Mouse (Mus musculus) limb, embryonic 13.5 days (tissue): Measurements from ENCODE around the gene Matn1. TPM values are rescaled to one million over a fixed set of nuclear protein-coding genes. Genes with fewer than 3 reads are reported as not detected.

Experiments used
- ATAC-seq: fragments of 200-750 bp; cut with Nextera tagmentation; 2 replicates; pipeline ENCODE4 v1.8.0; 2017; ENCODE audit warnings: low read depth, moderate number of reproducible peaks, moderate TSS enrichment; ENCODE audit not compliant: low FRiP score
- H3K27ac ChIP-seq: fragments of 300-500 bp; sonication (generic); 2 replicates; pipeline ENCODE4 v1.5.1; 2015; ENCODE audit warnings: inconsistent platforms, mild to moderate bottlenecking, moderate library complexity
- H3K27me3 ChIP-seq: fragments of 300-500 bp; sonication (generic); 2 replicates; pipeline ENCODE4 v1.6.1; 2015; ENCODE audit warnings: mild to moderate bottlenecking, inconsistent platforms
- H3K36me3 ChIP-seq: fragments of 300-500 bp; sonication (generic); 2 replicates; pipeline ENCODE4 v1.6.1; 2015; ENCODE audit warnings: inconsistent platforms, mild to moderate bottlenecking, moderate library complexity
- H3K4me1 ChIP-seq: fragments of 300-500 bp; sonication (generic); 2 replicates; pipeline ENCODE4 v1.6.1; 2015; ENCODE audit warnings: inconsistent platforms
- H3K4me2 ChIP-seq: fragments of 300-500 bp; sonication (generic); replicated peaks from 2 replicates; pipeline ENCODE4 v1.6.1; 2015; ENCODE audit warnings: inconsistent platforms, mild to moderate bottlenecking, moderate library complexity
- H3K4me3 ChIP-seq: fragments of 300-500 bp; sonication (generic); 2 replicates; pipeline ENCODE4 v1.5.1; 2015; ENCODE audit warnings: moderate library complexity, mild to moderate bottlenecking, inconsistent platforms
- H3K9ac ChIP-seq: fragments of 300-500 bp; sonication (generic); 2 replicates; pipeline ENCODE4 v1.6.1; 2015; ENCODE audit warnings: mild to moderate bottlenecking, inconsistent platforms
- H3K9me3 ChIP-seq: fragments of 300-500 bp; sonication (generic); 2 replicates; pipeline ENCODE4 v1.6.1; 2016; ENCODE audit warnings: inconsistent platforms
- WGBS: fragments of 180-500 bp; shearing (Covaris S2); methylation state at CpG from one replicate; pipeline ENCODE4 v1.1.7; 2015; 5-methylcytosine and 5-hydroxymethylcytosine counted together
- polyA plus RNA-seq: library from polyadenylated mRNA; unstranded; fragments of >200 nt; fragmentation: Nextera tagmentation; extraction: Ambion mirVana; gene quantifications from 2 replicates; pipeline ENCODE4 v1.2.1, GENCODE M21; 2015

Gene Matn1
- 109 and 119 TPM in 2 replicates for polyA plus RNA-seq

GRCm38 (mm10) chr4:130944112-130944511, at the start of gene Matn1:
Gene Matn1 (plus strand): TSS chr4:130944385.
- Histone ChIP-seq H3K27ac (peak within 1 kb of the TSS; percentile 55; the same call in 1 of the 2 replicates), H3K4me1 (peaks cover 32% of the 10 kb centered on the region), H3K27me3 (no peaks in the 10 kb centered on the region), H3K9ac (peak within 1 kb of the TSS; percentile 40), H3K4me2 (peak within 1 kb of the TSS; percentile 46), H3K9me3 (no peaks in the 10 kb centered on the region), H3K36me3 (no peaks in the 10 kb centered on the region), H3K4me3 (peak within 1 kb of the TSS; percentile 23)
- 45% methylated on average over 6 of the region's 6 CpGs for WGBS
- ATAC-seq: peak; percentile 55; the same call in 1 of the 2 replicates

- Histone ChIP-seq H3K9ac (no peak overlapping the region), H3K4me2 (no peak overlapping the region), H3K4me3 (no peak overlapping the region), H3K27me3 (no peaks in the 10 kb centered on the region), H3K9me3 (no peaks in the 10 kb centered on the region), H3K36me3 (no peaks in the 10 kb centered on the region), H3K4me1 (peaks cover 18% of the 10 kb centered on the region), H3K27ac (no peak overlapping the region)
- 87% methylated on average over 6 of the region's 6 CpGs for WGBS
- no peak for ATAC-seq
Observed at GRCm38 (mm10) chr4:130895701-130896100, 48.5 kb upstream of the Matn1 start.

- H3K27me3 ChIP-seq: no peaks in the 10 kb centered on the region
- no peak overlapping the region for H3K9ac ChIP-seq
- H3K4me3 ChIP-seq: no peak overlapping the region
- H3K4me2 ChIP-seq: no peak overlapping the region
- no peak overlapping the region for H3K27ac ChIP-seq
- no peaks in the 10 kb centered on the region for H3K9me3 ChIP-seq
- no peak for ATAC-seq
- no peaks in the 10 kb centered on the region for H3K36me3 ChIP-seq
- H3K4me1 ChIP-seq: peaks cover 24% of the 10 kb centered on the region
- WGBS: 68% methylated on average over 2 of the region's 2 CpGs
Observed at GRCm38 (mm10) chr4:130896372-130896771, 47.8 kb upstream of the Matn1 start.

- no peak overlapping the region for H3K9ac ChIP-seq
- H3K4me2 ChIP-seq: no peak overlapping the region
- WGBS: 68% methylated on average over 2 of the region's 3 CpGs
- H3K9me3 ChIP-seq: no peaks in the 10 kb centered on the region
- H3K4me1 ChIP-seq: peaks cover 33% of the 10 kb centered on the region
- no peak overlapping the region for H3K27ac ChIP-seq
- no peaks in the 10 kb centered on the region for H3K36me3 ChIP-seq
- no peaks in the 10 kb centered on the region for H3K27me3 ChIP-seq
- no peak overlapping the region for H3K4me3 ChIP-seq
- no peak for ATAC-seq
Observed at GRCm38 (mm10) chr4:130899383-130899781, 44.8 kb upstream of the Matn1 start.

GRCm38 (mm10) chr4:130899782-130900427, 44.3 kb upstream of the Matn1 start:
- H3K9ac ChIP-seq: no peak overlapping the region
- peaks cover 38% of the 10 kb centered on the region for H3K4me1 ChIP-seq
- no peak overlapping the region for H3K4me3 ChIP-seq
- H3K27ac ChIP-seq: no peak overlapping the region
- ATAC-seq: no peak
- H3K27me3 ChIP-seq: no peaks in the 10 kb centered on the region
- 69% methylated on average over 6 of the region's 6 CpGs for WGBS
- H3K9me3 ChIP-seq: no peaks in the 10 kb centered on the region
- no peaks in the 10 kb centered on the region for H3K36me3 ChIP-seq
- H3K4me2 ChIP-seq: no peak overlapping the region

GRCm38 (mm10) chr4:130900746-130901145, 43.4 kb upstream of the Matn1 start:
- no peak for ATAC-seq
- Histone ChIP-seq H3K36me3 (no peaks in the 10 kb centered on the region), H3K4me3 (no peak overlapping the region), H3K4me1 (peaks cover 47% of the 10 kb centered on the region), H3K27me3 (no peaks in the 10 kb centered on the region), H3K27ac (peak overlapping the region; percentile 33; the same call in 1 of the 2 replicates), H3K9ac (no peak overlapping the region), H3K4me2 (no peak overlapping the region), H3K9me3 (no peaks in the 10 kb centered on the region)
- WGBS: 20% methylated on average over 7 of the region's 7 CpGs

- Histone ChIP-seq H3K4me1 (peaks cover 62% of the 10 kb centered on the region), H3K4me3 (no peak overlapping the region), H3K27me3 (no peaks in the 10 kb centered on the region), H3K4me2 (no peak overlapping the region), H3K9me3 (no peaks in the 10 kb centered on the region), H3K9ac (no peak overlapping the region), H3K27ac (no peak overlapping the region), H3K36me3 (no peaks in the 10 kb centered on the region)
- 55% methylated on average over 8 of the region's 8 CpGs for WGBS
- ATAC-seq: no peak
Observed at GRCm38 (mm10) chr4:130902289-130902781, 41.9 kb upstream of the Matn1 start.

GRCm38 (mm10) chr4:130905025-130905424, 39.2 kb upstream of the Matn1 start:
- H3K27ac ChIP-seq: no peak overlapping the region
- ATAC-seq: no peak
- H3K36me3 ChIP-seq: no peaks in the 10 kb centered on the region
- H3K27me3 ChIP-seq: no peaks in the 10 kb centered on the region
- WGBS: 75% methylated on average over 7 of the region's 7 CpGs
- no peak overlapping the region for H3K4me3 ChIP-seq
- peaks cover 64% of the 10 kb centered on the region for H3K4me1 ChIP-seq
- no peaks in the 10 kb centered on the region for H3K9me3 ChIP-seq
- no peak overlapping the region for H3K9ac ChIP-seq
- H3K4me2 ChIP-seq: no peak overlapping the region

GRCm38 (mm10) chr4:130905882-130906281, 38.3 kb upstream of the Matn1 start:
- 51% methylated on average over 6 of the region's 6 CpGs for WGBS
- Histone ChIP-seq H3K4me3 (no peak overlapping the region), H3K4me2 (no peak overlapping the region), H3K27me3 (no peaks in the 10 kb centered on the region), H3K9me3 (no peaks in the 10 kb centered on the region), H3K4me1 (peaks cover 61% of the 10 kb centered on the region), H3K36me3 (no peaks in the 10 kb centered on the region), H3K27ac (peak overlapping the region; percentile 83), H3K9ac (no peak overlapping the region)
- ATAC-seq: no peak

- Histone ChIP-seq H3K4me2 (no peak overlapping the region), H3K27ac (peak overlapping the region; percentile 83), H3K4me3 (no peak overlapping the region), H3K36me3 (no peaks in the 10 kb centered on the region), H3K4me1 (peaks cover 57% of the 10 kb centered on the region), H3K9ac (no peak overlapping the region), H3K27me3 (no peaks in the 10 kb centered on the region), H3K9me3 (no peaks in the 10 kb centered on the region)
- peak; percentile 58; the same call in 1 of the 2 replicates for ATAC-seq
- 16% methylated on average over 8 of the region's 8 CpGs for WGBS
Observed at GRCm38 (mm10) chr4:130906296-130906695, 37.9 kb upstream of the Matn1 start.

GRCm38 (mm10) chr4:130907200-130908069, 36.8 kb upstream of the Matn1 start:
- Histone ChIP-seq H3K9me3 (no peaks in the 10 kb centered on the region), H3K4me2 (no peak overlapping the region), H3K27ac (peak overlapping the region; percentile 83; the same call in 1 of the 2 replicates), H3K9ac (0 out of 2 replicates have a peak overlapping the region, but pooled peaks have one; percentile 6), H3K4me3 (no peak overlapping the region), H3K27me3 (no peaks in the 10 kb centered on the region), H3K36me3 (no peaks in the 10 kb centered on the region), H3K4me1 (peaks cover 51% of the 10 kb centered on the region)
- WGBS: 67% methylated on average over 19 of the region's 19 CpGs
- ATAC-seq: no peak

- Histone ChIP-seq H3K4me3 (no peak overlapping the region), H3K27me3 (no peaks in the 10 kb centered on the region), H3K27ac (no peak overlapping the region), H3K36me3 (no peaks in the 10 kb centered on the region), H3K4me2 (no peak overlapping the region), H3K4me1 (peaks cover 53% of the 10 kb centered on the region), H3K9me3 (no peaks in the 10 kb centered on the region), H3K9ac (no peak overlapping the region)
- ATAC-seq: no peak
- 92% methylated on average over 10 of the region's 10 CpGs for WGBS
Observed at GRCm38 (mm10) chr4:130908133-130908532, 36.1 kb upstream of the Matn1 start.
